Mouse (Mus musculus) stomach, embryonic 16.5 days (tissue): ENCODE data around the gene Fabp3. TPM values are rescaled to one million over a fixed set of nuclear protein-coding genes. Genes with fewer than 3 reads are reported as not detected.

ENCODE experiments used
- ATAC-seq: fragments of 200-750 bp; cut with Nextera tagmentation; 2 replicates; pipeline ENCODE4 v1.8.0; 2017; ENCODE audit warnings: moderate number of reproducible peaks, moderate TSS enrichment; ENCODE audit not compliant: insufficient read depth, low FRiP score
- H3K27ac ChIP-seq: fragments of 300-500 bp; sonication (generic); 2 replicates; pipeline ENCODE4 v1.5.1; 2014; ENCODE audit warnings: low read length
- H3K27me3 ChIP-seq: fragments of 300-500 bp; sonication (generic); 2 replicates; pipeline ENCODE4 v1.6.1; 2014; ENCODE audit warnings: low read length, control low read depth, mixed read lengths; ENCODE audit not compliant: control insufficient read depth, insufficient read depth
- H3K36me3 ChIP-seq: fragments of 300-500 bp; sonication (generic); 2 replicates; pipeline ENCODE4 v1.6.1; 2014; ENCODE audit warnings: low read length; ENCODE audit not compliant: control insufficient read depth, insufficient read depth
- H3K4me1 ChIP-seq: fragments of 300-500 bp; sonication (generic); 2 replicates; pipeline ENCODE4 v1.6.1; 2014; ENCODE audit warnings: low read length, control low read depth, mixed read lengths; ENCODE audit not compliant: control insufficient read depth, insufficient read depth
- H3K4me2 ChIP-seq: fragments of 300-500 bp; sonication (generic); 2 replicates; pipeline ENCODE4 v1.6.1; 2014; ENCODE audit warnings: low read depth, low read length, mixed read lengths
- H3K4me3 ChIP-seq: fragments of 300-500 bp; sonication (generic); replicated peaks from 2 replicates; pipeline ENCODE4 v1.5.1; 2014; ENCODE audit warnings: mild to moderate bottlenecking, low read length
- H3K9ac ChIP-seq: fragments of 300-500 bp; sonication (generic); 2 replicates; pipeline ENCODE4 v1.6.1; 2014; ENCODE audit warnings: low read length
- H3K9me3 ChIP-seq: fragments of 300-500 bp; sonication (generic); replicated peaks from 2 replicates; pipeline ENCODE4 v1.6.1; 2016; ENCODE audit warnings: low read length, control low read depth; ENCODE audit not compliant: control insufficient read depth
- WGBS: fragments of 180-500 bp; shearing (Covaris S2); extraction: QIAGEN DNeasy Blood & Tissue Kit; methylation state at CpG from one replicate; pipeline ENCODE4 v1.1.7; 2014; 5-methylcytosine and 5-hydroxymethylcytosine counted together
- polyA plus RNA-seq: library from polyadenylated mRNA; unstranded; fragments of >200 nt; fragmentation: Nextera tagmentation; extraction: Ambion mirVana; gene quantifications from 2 replicates; pipeline ENCODE4 v1.2.1, GENCODE M21; 2015

The Fabp3 gene
- 8.6 and 32.4 TPM in 2 replicates for polyA plus RNA-seq

DNA sequence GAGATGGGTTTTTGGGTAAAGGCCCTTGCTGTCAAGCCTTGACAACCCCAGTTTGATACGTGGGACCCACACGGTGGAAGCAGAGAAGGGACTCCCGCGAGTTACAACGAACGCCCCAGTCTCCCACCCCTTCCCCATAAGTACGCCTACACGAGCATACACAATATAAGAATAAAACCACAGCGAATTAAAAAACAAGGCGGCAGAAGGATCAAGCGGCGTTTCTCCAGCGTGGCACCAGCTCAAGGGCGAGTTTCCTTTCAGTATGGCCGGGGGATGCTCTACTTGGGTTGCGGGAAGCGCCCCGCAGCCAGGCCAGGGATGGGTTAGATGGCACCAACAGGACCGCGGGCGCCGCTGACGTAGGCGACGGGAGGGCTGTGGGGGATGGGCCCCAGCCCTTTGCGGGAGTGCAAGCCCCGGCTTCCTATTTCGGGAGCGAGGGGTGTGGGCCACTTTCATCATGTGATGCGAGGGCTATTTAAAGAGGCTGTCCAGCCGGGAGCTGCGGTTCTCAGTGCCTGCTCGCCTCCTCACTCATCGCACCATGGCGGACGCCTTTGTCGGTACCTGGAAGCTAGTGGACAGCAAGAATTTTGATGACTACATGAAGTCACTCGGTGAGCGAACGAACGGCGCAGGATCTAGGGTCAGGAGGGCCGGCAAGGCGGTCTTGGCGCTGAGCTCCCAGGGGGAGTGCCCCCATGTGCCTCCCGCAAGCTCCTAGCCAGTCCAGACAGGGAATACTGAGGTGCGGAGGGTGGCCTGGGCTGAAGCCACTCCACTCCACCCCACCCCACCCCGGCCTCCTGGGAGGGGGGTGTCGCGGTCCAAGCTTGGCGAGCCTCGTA, at the start of gene Fabp3, which contains the start of gene Gm10570:
Fabp3 (plus strand) TSS at position 365 of the 851 bp plus-strand sequence.
Gm10570 (minus strand) TSS at position 444 of the 851 bp plus-strand sequence.
- H3K4me3 ChIP-seq, result peak within 1 kb of the TSS; percentile 57
- under 1% methylated on average over 52 of the region's 52 CpGs for WGBS
- no peak within 1 kb of the TSS for H3K27ac ChIP-seq
- no peaks in the 10 kb centered on the region for H3K36me3 ChIP-seq
- peak within 1 kb of the TSS; percentile 96 for H3K4me2 ChIP-seq
- H3K4me1 ChIP-seq, result peaks cover 13% of the 10 kb centered on the region
- no peaks in the 10 kb centered on the region for H3K9me3 ChIP-seq
- peaks cover 31% of the 10 kb centered on the region for H3K27me3 ChIP-seq
- ATAC-seq, result peak; percentile 41; the same call in 1 of the 2 replicates
- H3K9ac ChIP-seq, result peak within 1 kb of the TSS; percentile 68

- Histone ChIP-seq H3K36me3 (no peaks in the 10 kb centered on the region), H3K9me3 (no peaks in the 10 kb centered on the region), H3K27me3 (peaks cover 3% of the 10 kb centered on the region; the same call in 1 of the 2 replicates), H3K9ac (no peak overlapping the region), H3K4me3 (no peak overlapping the region), H3K27ac (no peak overlapping the region), H3K4me2 (no peak overlapping the region), H3K4me1 (0 out of 2 replicates have a peak, but pooled peaks cover 6% of the 10 kb centered on the region)
- WGBS, result 27% methylated on average over 5 of the region's 5 CpGs
- no peak for ATAC-seq
Measured at GRCm38 (mm10) chr4:130260406-130260805, 48.0 kb upstream of the Fabp3 start.

GRCm38 (mm10) chr4:130264131-130264530, 44.3 kb upstream of the Fabp3 start:
- Histone ChIP-seq H3K4me2 (no peak overlapping the region), H3K4me3 (no peak overlapping the region), H3K9me3 (no peaks in the 10 kb centered on the region), H3K4me1 (0 out of 2 replicates have a peak, but pooled peaks cover 12% of the 10 kb centered on the region), H3K9ac (no peak overlapping the region), H3K27ac (no peak overlapping the region), H3K36me3 (no peaks in the 10 kb centered on the region), H3K27me3 (peaks cover 3% of the 10 kb centered on the region; the same call in 1 of the 2 replicates)
- no peak for ATAC-seq
- WGBS, result 45% methylated on average over 11 of the region's 11 CpGs

GRCm38 (mm10) chr4:130264698-130265349, 43.6 kb upstream of the Fabp3 start:
- Histone ChIP-seq H3K36me3 (no peaks in the 10 kb centered on the region), H3K27ac (no peak overlapping the region), H3K9me3 (no peaks in the 10 kb centered on the region), H3K4me1 (0 out of 2 replicates have a peak, but pooled peaks cover 12% of the 10 kb centered on the region), H3K4me2 (no peak overlapping the region), H3K4me3 (no peak overlapping the region), H3K9ac (no peak overlapping the region), H3K27me3 (peaks cover 3% of the 10 kb centered on the region; the same call in 1 of the 2 replicates)
- 22% methylated on average over 24 of the region's 24 CpGs for WGBS
- ATAC-seq, result no peak

- peaks cover 3% of the 10 kb centered on the region; the same call in 1 of the 2 replicates for H3K27me3 ChIP-seq
- H3K9me3 ChIP-seq, result no peaks in the 10 kb centered on the region
- H3K9ac ChIP-seq, result peak overlapping the region; percentile 26; the same call in 1 of the 2 replicates
- H3K4me2 ChIP-seq, result peak overlapping the region; percentile 35
- H3K4me3 ChIP-seq, result peak overlapping the region; percentile 18; the same call in 1 of the 2 replicates
- H3K36me3 ChIP-seq, result no peaks in the 10 kb centered on the region
- 0 out of 2 replicates have a peak, but pooled peaks cover 12% of the 10 kb centered on the region for H3K4me1 ChIP-seq
- peak overlapping the region; percentile 60; the same call in 1 of the 2 replicates for H3K27ac ChIP-seq
- peak; percentile 12; the same call in 1 of the 2 replicates for ATAC-seq
- WGBS, result 39% methylated on average over 9 of the region's 9 CpGs
Measured at GRCm38 (mm10) chr4:130266601-130267000, 41.8 kb upstream of the Fabp3 start.

DNA sequence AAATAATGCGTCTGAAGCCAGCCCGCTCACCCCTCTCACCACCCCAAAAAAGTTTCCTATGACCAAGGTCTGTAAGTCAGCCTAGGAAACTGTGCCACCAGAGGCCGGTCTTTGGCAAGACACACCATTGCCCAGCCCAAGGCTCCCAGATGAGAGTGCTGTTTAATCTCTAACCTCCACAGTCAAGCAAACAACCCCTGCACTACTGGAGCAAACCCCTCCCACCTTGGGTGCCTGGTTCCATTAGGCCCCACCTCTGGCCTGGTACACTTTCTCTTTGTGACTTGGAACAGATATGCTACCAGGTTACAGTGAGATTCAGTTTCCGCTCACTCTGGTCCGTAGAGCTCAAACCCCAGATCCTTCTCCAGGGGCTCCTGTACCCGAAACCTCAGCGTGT, 41.3 kb upstream of the Fabp3 start:
- H3K4me3 ChIP-seq, result peak overlapping the region; percentile 18; the same call in 1 of the 2 replicates
- peak overlapping the region; percentile 35 for H3K4me2 ChIP-seq
- ATAC-seq, result peak; percentile 81
- H3K4me1 ChIP-seq, result 0 out of 2 replicates have a peak, but pooled peaks cover 12% of the 10 kb centered on the region
- no peaks in the 10 kb centered on the region for H3K36me3 ChIP-seq
- H3K9me3 ChIP-seq, result no peaks in the 10 kb centered on the region
- WGBS, result 58% methylated on average over 7 of the region's 7 CpGs
- H3K27me3 ChIP-seq, result peaks cover 3% of the 10 kb centered on the region; the same call in 1 of the 2 replicates
- H3K27ac ChIP-seq, result peak overlapping the region; percentile 60
- H3K9ac ChIP-seq, result peak overlapping the region; percentile 26; the same call in 1 of the 2 replicates

GRCm38 (mm10) chr4:130268736-130269135, 39.7 kb upstream of the Fabp3 start:
- Histone ChIP-seq H3K9ac (no peak overlapping the region), H3K27me3 (peaks cover 3% of the 10 kb centered on the region; the same call in 1 of the 2 replicates), H3K4me2 (no peak overlapping the region), H3K9me3 (no peaks in the 10 kb centered on the region), H3K4me3 (no peak overlapping the region), H3K36me3 (no peaks in the 10 kb centered on the region), H3K27ac (0 out of 2 replicates have a peak overlapping the region, but pooled peaks have one; percentile 19), H3K4me1 (peaks cover 16% of the 10 kb centered on the region)
- 73% methylated on average over 10 of the region's 10 CpGs for WGBS
- ATAC-seq, result no peak

DNA sequence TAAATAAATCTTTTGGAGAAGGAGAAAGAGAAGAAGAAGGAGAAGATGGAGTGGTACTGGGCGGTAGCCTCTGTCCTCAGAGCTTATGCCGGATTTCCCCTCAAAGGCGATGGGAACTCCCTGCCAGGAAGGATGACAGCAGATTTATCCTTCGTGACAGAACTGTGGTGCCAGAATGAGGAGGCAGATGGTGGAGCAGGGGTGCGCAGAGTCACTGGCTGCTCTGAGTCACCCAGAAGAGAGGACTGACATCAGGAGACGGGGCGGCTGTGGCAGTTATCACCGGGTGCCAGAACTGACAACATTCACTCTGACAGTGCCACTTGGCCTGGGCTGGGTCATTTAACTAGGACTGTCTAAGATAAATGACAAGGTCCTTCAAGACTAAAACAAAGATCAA, 38.3 kb upstream of the Fabp3 start:
- Histone ChIP-seq H3K9ac (no peak overlapping the region), H3K36me3 (no peaks in the 10 kb centered on the region), H3K9me3 (no peaks in the 10 kb centered on the region), H3K4me3 (no peak overlapping the region), H3K27me3 (peaks cover 3% of the 10 kb centered on the region; the same call in 1 of the 2 replicates), H3K4me1 (peaks cover 14% of the 10 kb centered on the region), H3K27ac (no peak overlapping the region), H3K4me2 (no peak overlapping the region)
- 80% methylated on average over 8 of the region's 8 CpGs for WGBS
- no peak for ATAC-seq
